Mouse (Mus musculus): ENCODE results near the gene Fam129b. TPM values are rescaled to one million over a fixed set of nuclear protein-coding genes. Genes with fewer than 3 reads are reported as not detected.
A peak's percentile ranks its signal among the peaks of the same experiment; 100 is the strongest.

The Fam129b gene
- total RNA-seq, 2 experiments from 2014 or later: 20.8 to 24.6 TPM

- DNase-seq (ENCODE audit: low spot score in 2 of 2): peak in 1 of 2 experiments; percentile 44
- intact Hi-C loops (cut with DNase I): no loop called here
These were observed 6.5 kb downstream of the Fam129b start for GRCm38 (mm10) chr2:32882283-32883043.

GRCm38 (mm10) chr2:32884745-32885144 lies 8.8 kb downstream of the Fam129b start:
- intact Hi-C loops (cut with DNase I): no loop called here
- DNase-seq (ENCODE audit: low spot score in 2 of 2): no peak

GRCm38 (mm10) chr2:32888029-32888428 lies 12.1 kb downstream of the Fam129b start:
- no peak for DNase-seq (ENCODE audit: low spot score in 2 of 2)
- intact Hi-C loops (cut with DNase I): no loop called here

- intact Hi-C loops (cut with DNase I): no loop called here
- DNase-seq (ENCODE audit: low spot score in 2 of 2): no peak
These were observed 12.6 kb downstream of the Fam129b start for GRCm38 (mm10) chr2:32888551-32888950.

GRCm38 (mm10) chr2:32890280-32890679 lies 14.4 kb downstream of the Fam129b start:
- intact Hi-C loops (cut with DNase I): no loop called here
- no peak for DNase-seq (ENCODE audit: low spot score in 2 of 2)

- DNase-seq (ENCODE audit: low spot score in 2 of 2): no peak
- intact Hi-C loops (cut with DNase I): no loop called here
These were observed 15.4 kb downstream of the Fam129b start for GRCm38 (mm10) chr2:32891278-32891677.

- intact Hi-C loops (cut with DNase I): no loop called here
- peak in 1 of 2 experiments; percentile 26 for DNase-seq (ENCODE audit: low spot score in 2 of 2)
These were observed 16.6 kb downstream of the Fam129b start for GRCm38 (mm10) chr2:32892490-32892889.

- intact Hi-C loops (cut with DNase I): no loop called here
- no peak for DNase-seq (ENCODE audit: low spot score in 2 of 2)
These were observed 18.2 kb downstream of the Fam129b start for GRCm38 (mm10) chr2:32894097-32894496.

- DNase-seq (ENCODE audit: low spot score in 2 of 2): no peak
- intact Hi-C loops (cut with DNase I): no loop called here
These were observed 19.7 kb downstream of the Fam129b start for GRCm38 (mm10) chr2:32895606-32896106.

GRCm38 (mm10) chr2:32896507-32897147 lies 20.7 kb downstream of the Fam129b start:
- DNase-seq (ENCODE audit: low spot score in 2 of 2): peak in 1 of 2 experiments; percentile 54
- intact Hi-C loops (cut with DNase I): no loop called here

GRCm38 (mm10) chr2:32898983-32899382 lies 23.1 kb downstream of the Fam129b start:
- intact Hi-C loops (cut with DNase I): no loop called here
- no peak for DNase-seq (ENCODE audit: low spot score in 2 of 2)

GRCm38 (mm10) chr2:32902126-32902525 lies 26.2 kb downstream of the Fam129b start:
- peak in 1 of 2 experiments; percentile 60 for DNase-seq (ENCODE audit: low spot score in 2 of 2)
- intact Hi-C loops (cut with DNase I): no loop called here

- intact Hi-C loops (cut with DNase I): no loop called here
- DNase-seq (ENCODE audit: low spot score in 2 of 2): no peak
These were observed 27.6 kb downstream of the Fam129b start for GRCm38 (mm10) chr2:32903470-32903869.

- DNase-seq (ENCODE audit: low spot score in 2 of 2): no peak
- intact Hi-C loops (cut with DNase I): no loop called here
These were observed 28.7 kb downstream of the Fam129b start for GRCm38 (mm10) chr2:32904637-32905036.

GRCm38 (mm10) chr2:32905297-32905696 lies 29.4 kb downstream of the Fam129b start:
- no peak for DNase-seq (ENCODE audit: low spot score in 2 of 2)

GRCm38 (mm10) chr2:32907442-32907841 lies 31.5 kb downstream of the Fam129b start:
- DNase-seq (ENCODE audit: low spot score in 2 of 2): no peak
- intact Hi-C loops (cut with DNase I): no loop called here

More at GRCm38 (mm10) chr2:32905297-32905696, 29.4 kb downstream of the Fam129b start:
- intact Hi-C loops (cut with DNase I): no loop called here

GRCm38 (mm10) chr2:32908272-32908671 lies 32.4 kb downstream of the Fam129b start:
- peak; percentile 34 to 65 for DNase-seq (ENCODE audit: low spot score in 2 of 2)
- intact Hi-C loops (cut with DNase I): loop anchor here (2.0 kb wide), 1 partner anchor 31 kb away; the partner anchor contains the start of gene Fam129b

- intact Hi-C loops (cut with DNase I): loop anchor here (2.0 kb wide), 1 partner anchor 32 kb away; the partner anchor contains the start of gene Fam129b
These were observed 32.9 kb downstream of the Fam129b start for GRCm38 (mm10) chr2:32908796-32909195.

GRCm38 (mm10) chr2:32911639-32912182 lies 35.8 kb downstream of the Fam129b start:
- no peak for DNase-seq (ENCODE audit: low spot score in 2 of 2)
- intact Hi-C loops (cut with DNase I): loop anchor here (1.0 kb wide), 1 partner anchor 47 kb away; no protein-coding TSS in a partner anchor

More at GRCm38 (mm10) chr2:32908796-32909195, 32.9 kb downstream of the Fam129b start:
- no peak for DNase-seq (ENCODE audit: low spot score in 2 of 2)

- peak; percentile 84 to 90 for DNase-seq (ENCODE audit: low spot score in 2 of 2)
- intact Hi-C loops (cut with DNase I): loop anchor here (1.0 kb wide), 1 partner anchor 48 kb away; no protein-coding TSS in a partner anchor
These were observed 36.4 kb downstream of the Fam129b start for GRCm38 (mm10) chr2:32912210-32912804.

All from left cerebral cortex, postnatal 25 days (tissue).